Mouse (Mus musculus): Measurements from ENCODE around the gene Nek5. TPM values are rescaled to one million over a fixed set of nuclear protein-coding genes. Genes with fewer than 3 reads are reported as not detected.

The Nek5 gene
- total RNA-seq (2014; rRNA removed) (0.20 and 0.28 TPM in 2 replicates), polyA plus RNA-seq (2012; rRNA removed) (0.04 and 0.10 TPM in 2 replicates)

GRCm38 (mm10) chr8:22124220-22125152 is at the start of gene Nek5:
Gene Nek5, minus strand, starts transcription at chr8:22125053.
- peak; percentile 73 for TF ChIP-seq CTCF (IDR thresholded peaks at IDR 0.05; ENCODE audit: low read depth, low read length)
- TF ChIP-seq POLR2A (IDR thresholded peaks at IDR 0.05; ENCODE audit: extremely low read depth, insufficient read depth, low read length): no peak
- Histone ChIP-seq H3K4me3 (ENCODE audit: insufficient read depth, low read depth, low read length) (peak within 1 kb of the TSS; percentile 63), H3K27me3 (ENCODE audit: control insufficient read depth, insufficient read depth, low read length) (no peaks in the 10 kb centered on the region), H3K9ac (ENCODE audit: low read depth, low read length) (peak within 1 kb of the TSS; percentile 55), H3K27ac (replicated peaks; ENCODE audit: insufficient read depth, low read depth, low read length) (no peak within 1 kb of the TSS), H3K36me3 (ENCODE audit: control insufficient read depth, insufficient read depth, low read length) (no peaks in the 10 kb centered on the region), H3K4me1 (ENCODE audit: control insufficient read depth, insufficient read depth, low read length) (no peaks in the 10 kb centered on the region), H3K79me2 (ENCODE audit: control insufficient read depth, insufficient read depth, low read length) (no peaks in the 10 kb centered on the region)
- DNase-seq (ENCODE audit: extremely low read depth, low read depth, low spot score): peak; percentile 79
- 3% methylated on average over 29 of the region's 29 CpGs for WGBS

- Histone ChIP-seq H3K4me3 (ENCODE audit: insufficient read depth, low read depth, low read length) (no peak overlapping the region), H3K27me3 (ENCODE audit: control insufficient read depth, insufficient read depth, low read length) (no peaks in the 10 kb centered on the region), H3K9ac (ENCODE audit: low read depth, low read length) (no peak overlapping the region), H3K4me1 (ENCODE audit: control insufficient read depth, insufficient read depth, low read length) (peaks cover 3% of the 10 kb centered on the region), H3K79me2 (ENCODE audit: control insufficient read depth, insufficient read depth, low read length) (no peaks in the 10 kb centered on the region), H3K27ac (replicated peaks; ENCODE audit: insufficient read depth, low read depth, low read length) (no peak overlapping the region), H3K36me3 (ENCODE audit: control insufficient read depth, insufficient read depth, low read length) (no peaks in the 10 kb centered on the region)
- 97% methylated on average over 5 of the region's 5 CpGs for WGBS
- DNase-seq (ENCODE audit: extremely low read depth, low read depth, low spot score): no peak
- TF ChIP-seq CTCF (IDR thresholded peaks at IDR 0.05; ENCODE audit: low read depth, low read length) (no peak), POLR2A (IDR thresholded peaks at IDR 0.05; ENCODE audit: extremely low read depth, insufficient read depth, low read length) (no peak)
These were observed 44.3 kb upstream of the Nek5 start for GRCm38 (mm10) chr8:22169167-22169566.

GRCm38 (mm10) chr8:22166080-22166603 is 41.3 kb upstream of the Nek5 start, which contains the start of gene Nek3:
Gene Nek3, minus strand, starts transcription at chr8:22166435.
- Histone ChIP-seq H3K36me3 (ENCODE audit: control insufficient read depth, insufficient read depth, low read length) (no peaks in the 10 kb centered on the region), H3K79me2 (ENCODE audit: control insufficient read depth, insufficient read depth, low read length) (no peaks in the 10 kb centered on the region), H3K9ac (ENCODE audit: low read depth, low read length) (peak within 1 kb of the TSS; percentile 53), H3K4me3 (ENCODE audit: insufficient read depth, low read depth, low read length) (peak within 1 kb of the TSS; percentile 55), H3K27me3 (ENCODE audit: control insufficient read depth, insufficient read depth, low read length) (no peaks in the 10 kb centered on the region), H3K4me1 (ENCODE audit: control insufficient read depth, insufficient read depth, low read length) (peaks cover 3% of the 10 kb centered on the region), H3K27ac (replicated peaks; ENCODE audit: insufficient read depth, low read depth, low read length) (peak within 1 kb of the TSS; percentile 42)
- under 1% methylated on average over 43 of the region's 43 CpGs for WGBS
- peak; percentile 64 for TF ChIP-seq CTCF (IDR thresholded peaks at IDR 0.05; ENCODE audit: low read depth, low read length)
- TF ChIP-seq POLR2A (IDR thresholded peaks at IDR 0.05; ENCODE audit: extremely low read depth, insufficient read depth, low read length): peak; percentile 59; the same call in 1 of the 2 replicates
- peak; percentile 89 for DNase-seq (ENCODE audit: extremely low read depth, low read depth, low spot score)

GRCm38 (mm10) chr8:22165251-22166079 is 40.6 kb upstream of the Nek5 start:
- Histone ChIP-seq H3K27ac (replicated peaks; ENCODE audit: insufficient read depth, low read depth, low read length) (peak overlapping the region; percentile 42), H3K4me1 (ENCODE audit: control insufficient read depth, insufficient read depth, low read length) (peaks cover 3% of the 10 kb centered on the region), H3K36me3 (ENCODE audit: control insufficient read depth, insufficient read depth, low read length) (no peaks in the 10 kb centered on the region), H3K9ac (ENCODE audit: low read depth, low read length) (peak overlapping the region; percentile 53), H3K79me2 (ENCODE audit: control insufficient read depth, insufficient read depth, low read length) (no peaks in the 10 kb centered on the region), H3K4me3 (ENCODE audit: insufficient read depth, low read depth, low read length) (peak overlapping the region; percentile 55), H3K27me3 (ENCODE audit: control insufficient read depth, insufficient read depth, low read length) (no peaks in the 10 kb centered on the region)
- no peak for TF ChIP-seq POLR2A (IDR thresholded peaks at IDR 0.05; ENCODE audit: extremely low read depth, insufficient read depth, low read length)
- TF ChIP-seq CTCF (IDR thresholded peaks at IDR 0.05; ENCODE audit: low read depth, low read length): no peak
- DNase-seq (ENCODE audit: extremely low read depth, low read depth, low spot score): peak; percentile 66
- WGBS: 48% methylated on average over 10 of the region's 10 CpGs

- no peak overlapping the region for H3K4me3 ChIP-seq (ENCODE audit: insufficient read depth, low read depth, low read length)
- H3K4me1 ChIP-seq (ENCODE audit: control insufficient read depth, insufficient read depth, low read length): peaks cover 3% of the 10 kb centered on the region
- no peaks in the 10 kb centered on the region for H3K27me3 ChIP-seq (ENCODE audit: control insufficient read depth, insufficient read depth, low read length)
- TF ChIP-seq POLR2A (IDR thresholded peaks at IDR 0.05; ENCODE audit: extremely low read depth, insufficient read depth, low read length) (no peak), CTCF (IDR thresholded peaks at IDR 0.05; ENCODE audit: low read depth, low read length) (no peak)
- no peak overlapping the region for H3K27ac ChIP-seq (replicated peaks; ENCODE audit: insufficient read depth, low read depth, low read length)
- DNase-seq (ENCODE audit: extremely low read depth, low read depth, low spot score): no peak
- H3K9ac ChIP-seq (ENCODE audit: low read depth, low read length): no peak overlapping the region
- H3K79me2 ChIP-seq (ENCODE audit: control insufficient read depth, insufficient read depth, low read length): no peaks in the 10 kb centered on the region
- 93% methylated on average over 10 of the region's 10 CpGs for WGBS
- 0 out of 2 replicates have a peak, but pooled peaks cover 3% of the 10 kb centered on the region for H3K36me3 ChIP-seq (ENCODE audit: control insufficient read depth, insufficient read depth, low read length)
These were observed 39.6 kb upstream of the Nek5 start for GRCm38 (mm10) chr8:22164431-22164830.
